Mouse (Mus musculus) embryonic fibroblast, embryonic 13.5 days (primary cell): ENCODE measurements around the gene Zan.

Experiments
- CTCF ChIP-seq: IDR thresholded peaks from 2 replicates; pipeline ENCODE4 v1.5.1; 2011; ENCODE audit warnings: mild to moderate bottlenecking, control low read depth, low read length, moderate library complexity, borderline replicate concordance; ENCODE audit not compliant: insufficient read depth
- POLR2A ChIP-seq: IDR thresholded peaks from 2 replicates; pipeline ENCODE4 v1.6.1; 2011; ENCODE audit warnings: low read depth, mild to moderate bottlenecking, control low read depth, low read length, moderate library complexity

GRCm38 (mm10) chr5:137377603-137378002 is 99.3 kb downstream of the Zan start:
- no peak for TF ChIP-seq CTCF
- no peak for TF ChIP-seq POLR2A
